Mouse (Mus musculus) heart, postnatal 0 days (tissue): ENCODE data around the gene Stx8.

Experiments used
- CTCF ChIP-seq: IDR thresholded peaks from 2 replicates; pipeline ENCODE4 v1.5.1; 2016; ENCODE audit warnings: antibody characterized with exemption, control low read depth, low read depth
- EP300 ChIP-seq: IDR thresholded peaks from 2 replicates; pipeline ENCODE4 v1.6.1; 2016; ENCODE audit warnings: antibody characterized with exemption, low read depth

GRCm38 (mm10) chr11:68208582-68208981 lies 242.6 kb downstream of the Stx8 start:
- TF ChIP-seq CTCF (no peak), EP300 (no peak)
